Mouse (Mus musculus) megakaryocyte, embryonic 14.5 days (primary cell): ENCODE data around the gene Fras1.

Experiments
- FLI1 ChIP-seq: IDR thresholded peaks from 2 replicates; pipeline ENCODE4 v1.6.1; 2012; ENCODE audit warnings: low read length, inconsistent platforms, mixed read lengths
- GATA1 ChIP-seq: IDR thresholded peaks from 3 replicates; pipeline ENCODE4 v1.6.1; 2012; ENCODE audit warnings: mixed read lengths, low read length, inconsistent platforms, borderline replicate concordance

- TF ChIP-seq GATA1: no peak
- no peak for TF ChIP-seq FLI1
Measured at GRCm38 (mm10) chr5:96768846-96769471, 395.2 kb downstream of the Fras1 start.
